Mouse (Mus musculus) MEL (cell line): ENCODE data around the gene Arhgef33. TPM values are rescaled to one million over a fixed set of nuclear protein-coding genes. Genes with fewer than 3 reads are reported as not detected.
"Not testable (repeated sequence)": the region's sequence is repeated elsewhere in the genome, so short reads cannot be mapped to it uniquely, and the experiment has no call there.

ENCODE experiments used
- DNase-seq: peaks from one replicate; pipeline ENCODE4 v3.0.0; 2011; ENCODE audit warnings: low read depth, low spot score
- H3K27ac ChIP-seq: 2 replicates; pipeline ENCODE4 v1.5.1; 2012; ENCODE audit warnings: low read depth, mild to moderate bottlenecking, control low read depth, low read length, moderate library complexity; ENCODE audit not compliant: control insufficient read depth
- H3K27me3 ChIP-seq, 2 experiments: fragments of 150-350 bp in 1 of 2; sonication (generic) in 1 of 2; 2 replicates each; pipeline ENCODE4 v1.6.1; 2012; ENCODE audit warnings: low read length in 2 of 2, mild to moderate bottlenecking in 2 of 2, improper control_type of control experiment in 1 of 2, moderate library complexity in 1 of 2; ENCODE audit not compliant: insufficient read depth in 2 of 2, control insufficient read depth in 1 of 2
- H3K36me3 ChIP-seq, 2 experiments: 2 replicates each; pipeline ENCODE4 v1.6.1; 2012 to 2014; ENCODE audit warnings: low read length in 2 of 2, improper control_type of control experiment in 1 of 2, inconsistent platforms in 1 of 2, mild to moderate bottlenecking in 1 of 2; ENCODE audit not compliant: insufficient read depth in 2 of 2, control insufficient read depth in 1 of 2
- H3K4me1 ChIP-seq, 2 experiments: fragments of 150-350 bp in 1 of 2; sonication (generic) in 1 of 2; 2 replicates each; pipeline ENCODE4 v1.6.1; 2012; ENCODE audit warnings: low read length in 2 of 2, improper control_type of control experiment in 1 of 2, mild to moderate bottlenecking in 1 of 2; ENCODE audit not compliant: insufficient read depth in 2 of 2, control insufficient read depth in 1 of 2
- H3K4me3 ChIP-seq, 2 experiments: fragments of 150-350 bp in 1 of 2; sonication (generic) in 1 of 2; 2 replicates each; pipeline ENCODE4 v1.5.1; 2012; ENCODE audit warnings: low read depth in 2 of 2, low read length in 2 of 2, mild to moderate bottlenecking in 2 of 2, moderate library complexity in 2 of 2, control low read depth in 1 of 2, improper control_type of control experiment in 1 of 2; ENCODE audit not compliant: control insufficient read depth in 1 of 2, insufficient read depth in 1 of 2
- H3K79me2 ChIP-seq: 2 replicates; pipeline ENCODE4 v1.6.1; 2012; ENCODE audit warnings: mild to moderate bottlenecking, low read length, moderate library complexity; ENCODE audit not compliant: control insufficient read depth, poor library complexity, insufficient read depth
- H3K9ac ChIP-seq: 2 replicates; pipeline ENCODE4 v1.6.1; 2012; ENCODE audit warnings: low read depth, mild to moderate bottlenecking, control low read depth, low read length, moderate library complexity; ENCODE audit not compliant: control insufficient read depth, poor library complexity, severe bottlenecking
- H3K9me3 ChIP-seq: fragments of 150-350 bp; sonication (generic); replicated peaks from 2 replicates; pipeline ENCODE4 v1.6.1; 2012; ENCODE audit warnings: mild to moderate bottlenecking, low read length, improper control_type of control experiment, moderate library complexity; ENCODE audit not compliant: insufficient read depth
- BHLHE40 ChIP-seq: IDR thresholded peaks from 2 replicates; pipeline ENCODE4 v1.6.1; 2012; ENCODE audit warnings: low read depth, mild to moderate bottlenecking, inconsistent platforms, low read length, improper control_type of control experiment, borderline replicate concordance
- CHD2 ChIP-seq: IDR thresholded peaks from 2 replicates; pipeline ENCODE4 v1.6.1; 2011; ENCODE audit warnings: low read length, improper control_type of control experiment
- E2F4 ChIP-seq: IDR thresholded peaks from 2 replicates; pipeline ENCODE4 v1.6.1; 2011; ENCODE audit warnings: low read depth, low read length, improper control_type of control experiment, borderline replicate concordance
- ELF1 ChIP-seq: IDR thresholded peaks from 2 replicates; pipeline ENCODE4 v1.6.1; 2014; ENCODE audit warnings: low read depth, mild to moderate bottlenecking, inconsistent platforms, low read length, improper control_type of control experiment, moderate library complexity
- EP300 ChIP-seq, 2 experiments: IDR thresholded peaks; 2 replicates each; pipeline ENCODE4 v1.6.1; 2011; ENCODE audit warnings: improper control_type of control experiment in 2 of 2, low read length in 2 of 2, low read depth in 1 of 2, mild to moderate bottlenecking in 1 of 2
- HCFC1 ChIP-seq: IDR thresholded peaks from 2 replicates; pipeline ENCODE4 v1.6.1; 2012; ENCODE audit warnings: low read depth, mild to moderate bottlenecking, inconsistent platforms, low read length, improper control_type of control experiment, moderate library complexity
- KAT2A ChIP-seq: conservative IDR thresholded peaks from 2 replicates; pipeline ENCODE4 v1.6.1; 2012; ENCODE audit warnings: low read depth, low read length, improper control_type of control experiment, inconsistent platforms
- MAFK ChIP-seq: IDR thresholded peaks from 2 replicates; pipeline ENCODE4 v1.6.1; 2011; ENCODE audit warnings: low read depth, mild to moderate bottlenecking, low read length, improper control_type of control experiment, borderline replicate concordance
- MAX ChIP-seq: IDR thresholded peaks from 2 replicates; pipeline ENCODE4 v1.6.1; 2011; ENCODE audit warnings: low read length, improper control_type of control experiment
- MYB ChIP-seq: IDR thresholded peaks from 2 replicates; pipeline ENCODE4 v1.6.1; 2011; ENCODE audit warnings: mild to moderate bottlenecking, low read depth, low read length, improper control_type of control experiment
- POLR2A ChIP-seq, 2 experiments: IDR thresholded peaks; 2 replicates each; pipeline ENCODE4 v1.6.1; 2011 to 2012; ENCODE audit warnings: low read length in 2 of 2, mild to moderate bottlenecking in 2 of 2, control low read depth in 1 of 2, improper control_type of control experiment in 1 of 2, low read depth in 1 of 2, moderate library complexity in 1 of 2; ENCODE audit not compliant: control insufficient read depth in 1 of 2, insufficient read depth in 1 of 2, poor library complexity in 1 of 2
- SIN3A ChIP-seq: IDR thresholded peaks from 2 replicates; pipeline ENCODE4 v1.6.1; 2012; ENCODE audit warnings: low read length, improper control_type of control experiment, inconsistent platforms
- SMC3 ChIP-seq: IDR thresholded peaks from 2 replicates; pipeline ENCODE4 v1.6.1; 2011; ENCODE audit warnings: low read depth, low read length, improper control_type of control experiment
- USF2 ChIP-seq, 2 experiments: IDR thresholded peaks; 2 replicates each; pipeline ENCODE4 v1.6.1; 2011 to 2012; ENCODE audit warnings: improper control_type of control experiment in 2 of 2, low read length in 2 of 2, borderline replicate concordance in 1 of 2, inconsistent platforms in 1 of 2, low read depth in 1 of 2, mild to moderate bottlenecking in 1 of 2; ENCODE audit not compliant: insufficient read depth in 1 of 2
- ZMIZ1 ChIP-seq: IDR thresholded peaks from 2 replicates; pipeline ENCODE4 v1.6.1; 2012; ENCODE audit warnings: low read depth, mild to moderate bottlenecking, inconsistent platforms, low read length, improper control_type of control experiment, moderate library complexity
- ZNF384 ChIP-seq: IDR thresholded peaks from 2 replicates; pipeline ENCODE4 v1.6.1; 2012; ENCODE audit warnings: low read depth, mild to moderate bottlenecking, inconsistent platforms, low read length, improper control_type of control experiment
- polyA plus RNA-seq, 2 experiments: library from polyadenylated mRNA; stranded (reverse) in 1 of 2; unstranded in 1 of 2; fragments of >175 nt in 1 of 2; fragments of >200 nt in 1 of 2; gene quantifications; 2 replicates each; pipeline versions ENCODE4 v1.2.1 to v1.2.4; 2012; ENCODE audit warnings: low replicate concordance in 2 of 2, low read depth in 1 of 2; ENCODE audit not compliant: insufficient read length in 2 of 2, insufficient read depth in 1 of 2, missing spikeins in 1 of 2
- total RNA-seq: library from RNA; depleted of rRNA; stranded (reverse); fragments of 300-350 nt; gene quantifications from 2 replicates; pipeline ENCODE4 v1.2.3, GENCODE M21; 2012

Arhgef33 gene
- total and polyA plus RNA-seq, 3 experiments, result 0.08 TPM; not detected in 2

- TF ChIP-seq POLR2A (IDR thresholded peaks at IDR 0.05; ENCODE audit: control insufficient read depth in 1 of 2, insufficient read depth in 1 of 2, low read depth in 1 of 2, low read length in 2 of 2, poor library complexity in 1 of 2) (no peak), E2F4 (no peak), MAX (no peak), KAT2A (no peak), ZMIZ1 (no peak), MYB (no peak), CHD2 (no peak), SMC3 (no peak), ZNF384 (no peak), HCFC1 (no peak)
- Histone ChIP-seq H3K4me3 (no peak overlapping the region), H3K36me3 (no peaks in the 10 kb centered on the region), H3K27me3 (no peaks in the 10 kb centered on the region), H3K9me3 (no peaks in the 10 kb centered on the region), H3K9ac (no peak overlapping the region), H3K79me2 (no peaks in the 10 kb centered on the region), H3K27ac (no peak overlapping the region), H3K4me1 (no peaks in the 10 kb centered on the region)
- no peak for DNase-seq
Measured at GRCm38 (mm10) chr17:80268151-80268550, 39.1 kb upstream of the Arhgef33 start.

GRCm38 (mm10) chr17:80270622-80271021 lies 36.6 kb upstream of the Arhgef33 start:
- H3K9me3 ChIP-seq, H3K36me3 ChIP-seq, H3K9ac ChIP-seq: not testable (repeated sequence)

GRCm38 (mm10) chr17:80278255-80278654 lies 29.0 kb upstream of the Arhgef33 start:
- DNase-seq, result no peak
- no peaks in the 10 kb centered on the region for H3K27me3 ChIP-seq
- no peak overlapping the region for H3K27ac ChIP-seq
- H3K4me3 ChIP-seq, result no peak overlapping the region
- TF ChIP-seq KAT2A (no peak), USF2 (IDR thresholded peaks at IDR 0.05; ENCODE audit: borderline replicate concordance in 1 of 2, insufficient read depth in 1 of 2, low read depth in 1 of 2, low read length in 2 of 2) (no peak), E2F4 (no peak), MAFK (no peak), EP300 (IDR thresholded peaks at IDR 0.05; ENCODE audit: low read depth in 1 of 2, low read length in 2 of 2) (no peak), POLR2A (IDR thresholded peaks at IDR 0.05; ENCODE audit: control insufficient read depth in 1 of 2, insufficient read depth in 1 of 2, low read depth in 1 of 2, low read length in 2 of 2, poor library complexity in 1 of 2) (no peak), SIN3A (no peak), BHLHE40 (no peak), ELF1 (no peak)
- TF ChIP-seq, all 39 proteins: peak for 0
- no peaks in the 10 kb centered on the region for H3K4me1 ChIP-seq
- H3K9ac ChIP-seq, result no peak overlapping the region
- H3K36me3 ChIP-seq, result no peaks in the 10 kb centered on the region; a peak in 1 of 4 replicates
- no peaks in the 10 kb centered on the region for H3K79me2 ChIP-seq
- H3K9me3 ChIP-seq, result no peaks in the 10 kb centered on the region

More at GRCm38 (mm10) chr17:80270622-80271021, 36.6 kb upstream of the Arhgef33 start:
- not testable (repeated sequence) for DNase-seq, H3K4me3 ChIP-seq, H3K79me2 ChIP-seq, H3K27ac ChIP-seq, H3K27me3 ChIP-seq, H3K4me1 ChIP-seq
